Mouse (Mus musculus): ENCODE results near the gene Cd200r2. TPM values are rescaled to one million over a fixed set of nuclear protein-coding genes. Genes with fewer than 3 reads are reported as not detected.
"Not testable (repeated sequence)": the region's sequence is repeated elsewhere in the genome, so short reads cannot be mapped to it uniquely, and the experiment has no call there.

Cd200r2 gene
- 0.09 TPM in 1 of 2 replicates, not detected in the other for polyA plus RNA-seq (2015; fragmentation: Nextera tagmentation; extraction: Ambion mirVana)

GRCm38 (mm10) chr16:44866797-44867196 is at the start of gene Cd200r2:
Gene Cd200r2 (plus strand): TSS chr16:44867097.
- Histone ChIP-seq H3K4me3 (ENCODE audit: low read length) (no peak within 1 kb of the TSS), H3K4me1 (ENCODE audit: control insufficient read depth, insufficient read depth, low read depth, low read length) (no peaks in the 10 kb centered on the region), H3K27me3 (replicated peaks; ENCODE audit: control insufficient read depth, insufficient read depth, low read length) (no peaks in the 10 kb centered on the region), H3K4me2 (ENCODE audit: low read length) (no peak within 1 kb of the TSS), H3K27ac (ENCODE audit: low read depth, low read length) (no peak within 1 kb of the TSS), H3K9ac (ENCODE audit: low read depth, low read length) (no peak within 1 kb of the TSS), H3K36me3 (ENCODE audit: control insufficient read depth, insufficient read depth, low read length) (no peaks in the 10 kb centered on the region), H3K9me3 (ENCODE audit: control insufficient read depth, low read length) (no peaks in the 10 kb centered on the region)
- ATAC-seq, result no peak
- WGBS, result 79% methylated on average over 2 of the region's 2 CpGs

- Histone ChIP-seq H3K36me3 (ENCODE audit: control insufficient read depth, insufficient read depth, low read length) (no peaks in the 10 kb centered on the region), H3K4me3 (ENCODE audit: low read length) (no peak overlapping the region), H3K9ac (ENCODE audit: low read depth, low read length) (no peak overlapping the region), H3K27me3 (replicated peaks; ENCODE audit: control insufficient read depth, insufficient read depth, low read length) (no peaks in the 10 kb centered on the region), H3K4me1 (ENCODE audit: control insufficient read depth, insufficient read depth, low read depth, low read length) (no peaks in the 10 kb centered on the region), H3K9me3 (ENCODE audit: control insufficient read depth, low read length) (no peaks in the 10 kb centered on the region), H3K4me2 (ENCODE audit: low read length) (no peak overlapping the region), H3K27ac (ENCODE audit: low read depth, low read length) (no peak overlapping the region)
- 39% methylated on average over 1 of the region's 1 CpGs for WGBS
- ATAC-seq, result no peak
Measured at GRCm38 (mm10) chr16:44818010-44818409, 48.9 kb upstream of the Cd200r2 start.

- ATAC-seq, result no peak
- 86% methylated on average over 4 of the region's 4 CpGs for WGBS
Measured at GRCm38 (mm10) chr16:44820545-44820944, 46.4 kb upstream of the Cd200r2 start.

GRCm38 (mm10) chr16:44832286-44832685 is 34.6 kb upstream of the Cd200r2 start:
- Histone ChIP-seq H3K27me3 (replicated peaks; ENCODE audit: control insufficient read depth, insufficient read depth, low read length) (no peaks in the 10 kb centered on the region), H3K4me2 (ENCODE audit: low read length) (no peak overlapping the region), H3K36me3 (ENCODE audit: control insufficient read depth, insufficient read depth, low read length) (no peaks in the 10 kb centered on the region), H3K4me1 (ENCODE audit: control insufficient read depth, insufficient read depth, low read depth, low read length) (no peaks in the 10 kb centered on the region), H3K27ac (ENCODE audit: low read depth, low read length) (no peak overlapping the region), H3K9me3 (ENCODE audit: control insufficient read depth, low read length) (no peaks in the 10 kb centered on the region), H3K9ac (ENCODE audit: low read depth, low read length) (no peak overlapping the region), H3K4me3 (ENCODE audit: low read length) (no peak overlapping the region)
- WGBS, result 79% methylated on average over 3 of the region's 3 CpGs
- no peak for ATAC-seq

More at GRCm38 (mm10) chr16:44820545-44820944, 46.4 kb upstream of the Cd200r2 start:
- no peaks in the 10 kb centered on the region for H3K4me1 ChIP-seq (ENCODE audit: control insufficient read depth, insufficient read depth, low read depth, low read length)
- no peak overlapping the region for H3K4me2 ChIP-seq (ENCODE audit: low read length)
- H3K27me3 ChIP-seq (replicated peaks; ENCODE audit: control insufficient read depth, insufficient read depth, low read length), result no peaks in the 10 kb centered on the region
- no peaks in the 10 kb centered on the region for H3K9me3 ChIP-seq (ENCODE audit: control insufficient read depth, low read length)
- H3K9ac ChIP-seq (ENCODE audit: low read depth, low read length), result no peak overlapping the region
- no peak overlapping the region for H3K4me3 ChIP-seq (ENCODE audit: low read length)
- no peaks in the 10 kb centered on the region for H3K36me3 ChIP-seq (ENCODE audit: control insufficient read depth, insufficient read depth, low read length)
- H3K27ac ChIP-seq (ENCODE audit: low read depth, low read length), result no peak overlapping the region

- WGBS, result 47% methylated on average over 2 of the region's 2 CpGs
- not testable (repeated sequence) for H3K27ac ChIP-seq (ENCODE audit: low read depth, low read length); H3K4me3 ChIP-seq (ENCODE audit: low read length); H3K4me2 ChIP-seq (ENCODE audit: low read length); H3K9me3 ChIP-seq (ENCODE audit: control insufficient read depth, low read length); H3K4me1 ChIP-seq (ENCODE audit: control insufficient read depth, insufficient read depth, low read depth, low read length); H3K36me3 ChIP-seq (ENCODE audit: control insufficient read depth, insufficient read depth, low read length); H3K9ac ChIP-seq (ENCODE audit: low read depth, low read length); ATAC-seq; H3K27me3 ChIP-seq (replicated peaks; ENCODE audit: control insufficient read depth, insufficient read depth, low read length)
Measured at GRCm38 (mm10) chr16:44833189-44833588, 33.7 kb upstream of the Cd200r2 start.

- no peaks in the 10 kb centered on the region for H3K9me3 ChIP-seq (ENCODE audit: control insufficient read depth, low read length)
- no peak for ATAC-seq
- H3K9ac ChIP-seq (ENCODE audit: low read depth, low read length), result no peak overlapping the region
- H3K27me3 ChIP-seq (replicated peaks; ENCODE audit: control insufficient read depth, insufficient read depth, low read length), result no peaks in the 10 kb centered on the region
- no peaks in the 10 kb centered on the region for H3K4me1 ChIP-seq (ENCODE audit: control insufficient read depth, insufficient read depth, low read depth, low read length)
- H3K36me3 ChIP-seq (ENCODE audit: control insufficient read depth, insufficient read depth, low read length), result no peaks in the 10 kb centered on the region
- H3K4me3 ChIP-seq (ENCODE audit: low read length), result no peak overlapping the region
- H3K27ac ChIP-seq (ENCODE audit: low read depth, low read length), result no peak overlapping the region
- H3K4me2 ChIP-seq (ENCODE audit: low read length), result no peak overlapping the region
- WGBS, result 68% methylated on average over 1 of the region's 1 CpGs
Measured at GRCm38 (mm10) chr16:44875178-44875577, 8.3 kb downstream of the Cd200r2 start.

- Histone ChIP-seq H3K9ac (ENCODE audit: low read depth, low read length) (no peak overlapping the region), H3K4me2 (ENCODE audit: low read length) (no peak overlapping the region), H3K4me3 (ENCODE audit: low read length) (no peak overlapping the region), H3K36me3 (ENCODE audit: control insufficient read depth, insufficient read depth, low read length) (no peaks in the 10 kb centered on the region), H3K4me1 (ENCODE audit: control insufficient read depth, insufficient read depth, low read depth, low read length) (no peaks in the 10 kb centered on the region), H3K27me3 (replicated peaks; ENCODE audit: control insufficient read depth, insufficient read depth, low read length) (no peaks in the 10 kb centered on the region), H3K9me3 (ENCODE audit: control insufficient read depth, low read length) (no peaks in the 10 kb centered on the region), H3K27ac (ENCODE audit: low read depth, low read length) (no peak overlapping the region)
- WGBS, result 73% methylated on average over 5 of the region's 5 CpGs
- ATAC-seq, result no peak
Measured at GRCm38 (mm10) chr16:44876625-44877024, 9.7 kb downstream of the Cd200r2 start.

GRCm38 (mm10) chr16:44877595-44877994 is 10.7 kb downstream of the Cd200r2 start:
- no peak overlapping the region for H3K4me3 ChIP-seq (ENCODE audit: low read length)
- H3K27ac ChIP-seq (ENCODE audit: low read depth, low read length), result no peak overlapping the region
- H3K9ac ChIP-seq (ENCODE audit: low read depth, low read length), result no peak overlapping the region
- no peaks in the 10 kb centered on the region for H3K9me3 ChIP-seq (ENCODE audit: control insufficient read depth, low read length)
- H3K4me2 ChIP-seq (ENCODE audit: low read length), result no peak overlapping the region
- H3K36me3 ChIP-seq (ENCODE audit: control insufficient read depth, insufficient read depth, low read length), result no peaks in the 10 kb centered on the region
- no peak for ATAC-seq
- WGBS, result 90% methylated on average over 6 of the region's 6 CpGs
- H3K27me3 ChIP-seq (replicated peaks; ENCODE audit: control insufficient read depth, insufficient read depth, low read length), result no peaks in the 10 kb centered on the region
- H3K4me1 ChIP-seq (ENCODE audit: control insufficient read depth, insufficient read depth, low read depth, low read length), result no peaks in the 10 kb centered on the region

GRCm38 (mm10) chr16:44890814-44891213 is 23.9 kb downstream of the Cd200r2 start:
- Histone ChIP-seq H3K9me3 (ENCODE audit: control insufficient read depth, low read length) (no peaks in the 10 kb centered on the region), H3K27me3 (replicated peaks; ENCODE audit: control insufficient read depth, insufficient read depth, low read length) (no peaks in the 10 kb centered on the region), H3K4me2 (ENCODE audit: low read length) (no peak overlapping the region), H3K27ac (ENCODE audit: low read depth, low read length) (no peak overlapping the region), H3K9ac (ENCODE audit: low read depth, low read length) (no peak overlapping the region), H3K4me1 (ENCODE audit: control insufficient read depth, insufficient read depth, low read depth, low read length) (no peaks in the 10 kb centered on the region), H3K4me3 (ENCODE audit: low read length) (no peak overlapping the region), H3K36me3 (ENCODE audit: control insufficient read depth, insufficient read depth, low read length) (no peaks in the 10 kb centered on the region)
- no peak for ATAC-seq
- WGBS, result 77% methylated on average over 1 of the region's 1 CpGs

GRCm38 (mm10) chr16:44932016-44932415 is 65.1 kb downstream of the Cd200r2 start:
- no peaks in the 10 kb centered on the region for H3K36me3 ChIP-seq (ENCODE audit: control insufficient read depth, insufficient read depth, low read length)
- WGBS, result 98% methylated on average over 1 of the region's 1 CpGs
- no peak overlapping the region for H3K27ac ChIP-seq (ENCODE audit: low read depth, low read length)
- H3K27me3 ChIP-seq (replicated peaks; ENCODE audit: control insufficient read depth, insufficient read depth, low read length), result no peaks in the 10 kb centered on the region
- H3K4me1 ChIP-seq (ENCODE audit: control insufficient read depth, insufficient read depth, low read depth, low read length), result no peaks in the 10 kb centered on the region
- H3K4me2 ChIP-seq (ENCODE audit: low read length), result no peak overlapping the region
- ATAC-seq, result no peak
- H3K9me3 ChIP-seq (ENCODE audit: control insufficient read depth, low read length), result no peaks in the 10 kb centered on the region
- no peak overlapping the region for H3K4me3 ChIP-seq (ENCODE audit: low read length)
- no peak overlapping the region for H3K9ac ChIP-seq (ENCODE audit: low read depth, low read length)
